8 mouse cellular contexts compared by ENCODE assay signal in genomic region chr7:73391002-73391517, GRCm38 (mm10). TPM values are rescaled to one million over a fixed set of nuclear protein-coding genes. Genes with fewer than 3 reads are reported as not detected.
A peak's percentile ranks its signal among the peaks of the same experiment; 100 is the strongest.
DNase-seq lines count a peak whose midpoint lies in the region; ATAC-seq and TF ChIP-seq lines count a peak whose summit lies in the region.

No protein-coding gene starts in this region.

- H3K27me3 ChIP-seq in Patski, result no peaks in the 10 kb centered on the region

- DNase-seq in Patski (ENCODE audit: low read depth, low spot score), result peak; percentile 22
- peak; percentile 82 for DNase-seq in cerebellum, adult 9-11 months
- peak; percentile 75 to 77 for DNase-seq in frontal cortex, postnatal 10 days (ENCODE audit: low spot score in 2 of 2)
- peak; percentile 94 for DNase-seq in heart, postnatal 4 days
- peak; percentile 76 to 85 for DNase-seq in layer of hippocampus, postnatal 10 days (ENCODE audit: low spot score in 2 of 2)
- DNase-seq in lung, postnatal 10 days, result peak; percentile 93
- DNase-seq in right cerebral cortex, adult 2 months (ENCODE audit: low spot score in 2 of 2), result peak; percentile 72 to 73

- POLR2A ChIA-PET in Patski (lab: Charles Lee), result no interaction called here

- ATAC-seq in Patski, result peak; percentile 75
- ATAC-seq in monocyte, adult 5-6 weeks (replicated peaks; ENCODE audit: insufficient number of reproducible peaks, low FRiP score, low TSS enrichment, poor library complexity, severe bottlenecking), result no peak

- no peak for TF ChIP-seq CTCF in Patski (IDR thresholded peaks at IDR 0.05)

- CTCF ChIA-PET in Patski (lab: Charles Lee), result interaction anchor here (1.6 to 2.1 kb wide), 2 partner anchors 9 to 31 kb away, joined by 5 to 7 read pairs; no protein-coding TSS in a partner anchor

- in situ Hi-C loops in Patski (cut with MboI; ENCODE audit: low pct_unique_long_range_greater_than_20kb), result loop anchor here (25.0 kb wide), 1 partner anchor 554 kb away; no protein-coding TSS in a partner anchor

RNA-seq across cellular contexts. Expression of gene Rgma, which starts 15.8 kb away (rescaled TPM):
- polyA plus RNA-seq in Patski (2021), result 14.6 TPM
- total RNA-seq in heart, postnatal 4 days (2021), result 10 to 100 TPM; 36.1 to 38.8 TPM
- 100 to 1,000 TPM; 111 to 128 TPM for total RNA-seq in layer of hippocampus, postnatal 10 days (2021)
- not detected in 3 replicates for total RNA-seq in monocyte, adult 5-6 weeks (2017)

Comparison
In these comparisons a context has a peak if more than half of its experiments do, and no peak if none do; other contexts are left out.
1. DNase-seq: peak in every context shown above with its lines; median percentile 94 in heart, postnatal 4 days; 93 in lung, postnatal 10 days; 82 in cerebellum, adult 9-11 months; 80 in layer of hippocampus, postnatal 10 days; 76 in frontal cortex, postnatal 10 days; 72 in right cerebral cortex, adult 2 months; 22 in Patski.
2. RNA of gene Rgma, which starts 15.8 kb away (total RNA-seq): 111 to 128 TPM in layer of hippocampus, postnatal 10 days and 36.1 to 38.8 TPM in heart, postnatal 4 days; not detected in monocyte, adult 5-6 weeks; every median in the first group is over 10 times any median in the second.